Mouse (Mus musculus): ENCODE results near the gene Plp2. TPM values are rescaled to one million over a fixed set of nuclear protein-coding genes. Genes with fewer than 3 reads are reported as not detected.

Gene Plp2
- polyA plus RNA-seq, 1 experiment = 491 TPM

DNA sequence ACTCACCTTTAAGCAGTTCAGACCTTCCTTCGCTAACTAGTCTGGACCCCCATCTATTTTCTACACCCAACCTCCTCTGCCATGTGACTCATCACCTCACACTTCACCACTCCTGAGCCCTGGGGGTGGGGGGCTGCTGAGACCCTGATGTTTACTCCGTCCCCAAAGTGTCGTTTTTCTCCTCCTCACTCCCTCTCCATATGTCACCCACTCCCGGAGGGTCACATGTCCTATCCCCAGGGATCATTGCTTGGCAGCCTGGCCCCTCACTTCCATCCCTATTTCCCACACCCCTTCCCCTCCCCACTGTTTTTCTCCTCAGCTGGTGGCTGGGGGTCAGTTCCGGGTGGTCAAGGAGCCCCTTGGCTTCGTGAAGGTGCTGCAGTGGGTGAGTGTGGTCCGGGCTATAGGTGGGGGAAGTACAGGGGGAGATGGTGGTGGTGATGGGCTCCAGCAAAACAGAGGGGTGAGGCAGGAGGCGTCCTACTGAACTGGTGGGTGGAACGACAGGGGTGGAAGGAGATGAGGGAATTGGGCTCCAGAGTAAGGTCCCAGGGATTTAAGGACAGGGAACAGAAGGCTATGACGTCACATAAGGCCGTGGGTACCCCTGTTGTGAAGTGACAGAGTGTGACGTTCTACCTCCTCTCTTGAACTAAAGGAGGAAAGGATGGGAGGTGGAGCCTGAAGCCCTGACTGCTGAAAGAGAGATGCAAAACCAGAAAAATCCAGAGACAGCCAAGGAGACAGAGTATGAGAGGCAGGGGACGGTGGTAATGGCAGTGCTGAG lies 31.5 kb downstream of the Plp2 start:
- no peak for TF ChIP-seq CTCF (IDR thresholded peaks at IDR 0.05; ENCODE audit: low read depth, low read length)
- no peak for TF ChIP-seq POLR2A (IDR thresholded peaks at IDR 0.05; ENCODE audit: borderline replicate concordance, low read depth, low read length)
- Histone ChIP-seq H3K27ac (ENCODE audit: insufficient read depth, low read depth, low read length) (no peak overlapping the region), H3K4me3 (ENCODE audit: insufficient read depth, low read length) (no peak overlapping the region), H3K4me1 (ENCODE audit: control insufficient read depth, insufficient read depth, low read length) (no peaks in the 10 kb centered on the region)

DNA sequence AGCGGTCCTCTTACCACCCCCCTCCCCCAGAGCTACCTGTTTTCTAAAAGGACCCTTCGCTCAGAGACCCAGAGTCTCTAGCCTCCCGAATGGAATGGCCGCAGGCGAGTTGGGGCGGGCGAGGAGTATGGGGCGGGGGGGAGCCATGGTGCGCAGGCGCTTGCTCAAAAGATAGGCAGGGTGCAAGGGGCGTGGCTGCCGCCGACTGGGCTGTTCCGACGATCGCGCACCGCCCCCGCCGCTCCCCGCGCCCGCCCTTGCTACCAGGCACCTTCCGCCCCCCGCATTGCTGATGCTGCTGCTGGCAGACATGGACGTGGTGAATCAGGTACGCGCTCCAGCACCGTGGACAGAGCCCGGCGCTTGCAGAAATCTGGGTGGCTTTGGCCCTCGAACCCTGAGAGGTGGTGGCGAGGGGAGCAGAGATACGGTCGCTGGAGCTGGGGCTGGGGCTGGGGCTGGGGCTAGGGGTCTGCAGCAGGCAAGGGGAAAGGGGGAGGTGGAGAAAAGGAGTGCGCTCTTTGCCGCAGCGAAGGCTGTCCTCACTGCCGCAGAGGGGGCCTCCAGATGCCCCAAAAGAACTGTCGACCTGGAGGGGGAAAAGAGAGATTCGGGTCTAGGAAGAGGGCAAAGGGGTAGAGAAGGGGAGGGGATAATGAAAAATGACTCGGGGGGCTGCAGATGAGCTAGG lies 32.6 kb downstream of the Plp2 start, which contains the start of gene Syp:
Gene Syp (plus strand): TSS at position 71 of the 691 bp plus-strand sequence.
- Histone ChIP-seq H3K27ac (ENCODE audit: insufficient read depth, low read depth, low read length) (no peak within 1 kb of the TSS), H3K4me3 (ENCODE audit: insufficient read depth, low read length) (peak within 1 kb of the TSS; percentile 51), H3K4me1 (ENCODE audit: control insufficient read depth, insufficient read depth, low read length) (peaks cover under 1% of the 10 kb centered on the region; the same call in 1 of the 2 replicates)
- TF ChIP-seq CTCF (IDR thresholded peaks at IDR 0.05; ENCODE audit: low read depth, low read length) (no peak), POLR2A (IDR thresholded peaks at IDR 0.05; ENCODE audit: borderline replicate concordance, low read depth, low read length) (no peak)

DNA sequence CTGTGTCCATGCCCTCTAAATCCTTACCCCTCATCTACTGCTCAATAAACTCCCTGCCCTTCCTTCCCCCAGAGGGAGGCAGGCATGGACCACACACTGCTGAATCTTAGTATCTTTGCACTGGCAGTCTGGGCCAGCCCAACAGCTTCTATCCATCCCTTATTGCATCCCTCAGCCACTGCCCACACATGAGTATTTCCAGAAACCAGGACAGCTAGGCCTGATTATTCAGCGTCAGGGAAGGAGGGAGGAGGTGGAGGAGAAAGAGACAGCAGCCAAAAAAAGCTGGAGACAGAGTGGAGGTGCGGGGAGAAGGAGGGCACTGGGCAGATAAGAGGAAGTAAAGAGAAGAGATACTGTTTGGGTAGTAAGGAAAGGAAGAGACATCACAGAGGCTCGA lies 36.1 kb downstream of the Plp2 start:
- no peak overlapping the region for H3K27ac ChIP-seq (ENCODE audit: insufficient read depth, low read depth, low read length)
- TF ChIP-seq POLR2A (IDR thresholded peaks at IDR 0.05; ENCODE audit: borderline replicate concordance, low read depth, low read length) = no peak
- TF ChIP-seq CTCF (IDR thresholded peaks at IDR 0.05; ENCODE audit: low read depth, low read length) = no peak

DNA sequence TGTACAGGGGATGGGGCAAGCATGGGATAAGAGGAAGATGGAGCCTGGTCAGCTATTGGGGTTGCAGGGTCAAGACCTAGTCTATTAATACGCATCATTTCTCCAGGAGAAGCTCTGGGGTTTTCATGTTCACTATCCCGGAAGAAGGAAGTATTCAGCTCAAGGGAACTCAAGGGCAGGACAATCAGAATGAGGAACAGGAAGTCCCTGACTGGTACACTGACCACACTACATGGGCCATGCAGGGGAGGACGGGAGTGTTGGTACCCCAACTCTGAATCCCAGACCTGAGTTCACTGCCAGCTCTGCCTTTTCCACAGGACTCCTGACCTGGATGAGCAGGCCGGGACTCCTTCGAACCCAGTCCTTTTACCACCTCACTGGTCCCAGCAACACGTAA lies 38.6 kb downstream of the Plp2 start:
- Histone ChIP-seq H3K4me3 (ENCODE audit: insufficient read depth, low read length) (peak overlapping the region; percentile 35), H3K27ac (ENCODE audit: insufficient read depth, low read depth, low read length) (0 out of 2 replicates have a peak overlapping the region, but pooled peaks have one; percentile 12), H3K4me1 (ENCODE audit: control insufficient read depth, insufficient read depth, low read length) (peaks cover 14% of the 10 kb centered on the region)
- TF ChIP-seq CTCF (IDR thresholded peaks at IDR 0.05; ENCODE audit: low read depth, low read length) (no peak), POLR2A (IDR thresholded peaks at IDR 0.05; ENCODE audit: borderline replicate concordance, low read depth, low read length) (no peak)

More for the DNA sequence above, 36.1 kb downstream of the Plp2 start:
- peaks cover 14% of the 10 kb centered on the region for H3K4me1 ChIP-seq (ENCODE audit: control insufficient read depth, insufficient read depth, low read length)
- no peak overlapping the region for H3K4me3 ChIP-seq (ENCODE audit: insufficient read depth, low read length)

Other genes starting within 250 kb of the Plp2 start
- gene Foxp3, start 97.7 kb downstream of the Plp2 start, polyA plus RNA-seq (2012; ENCODE audit: insufficient read depth, insufficient read length, missing spikeins) = not detected in 2 replicates
- 0.24 and 2.3 TPM in 2 replicates for gene Ppp1r3f, start 97.1 kb downstream of the Plp2 start, polyA plus RNA-seq (2012; ENCODE audit: insufficient read depth, insufficient read length, missing spikeins)
- gene Ccdc22, start 65.9 kb downstream of the Plp2 start, polyA plus RNA-seq (2012; ENCODE audit: insufficient read depth, insufficient read length, missing spikeins) = 35.0 and 35.8 TPM in 2 replicates
- 0.55 and 1.1 TPM in 2 replicates for gene Cacna1f, start 64.3 kb downstream of the Plp2 start, polyA plus RNA-seq (2012; ENCODE audit: insufficient read depth, insufficient read length, missing spikeins)
- gene Syp, start 32.9 kb downstream of the Plp2 start, polyA plus RNA-seq (2012; ENCODE audit: insufficient read depth, insufficient read length, missing spikeins) = 4.2 and 7.1 TPM in 2 replicates
- 9.3 and 10.0 TPM in 2 replicates for gene Prickle3, start 14.1 kb downstream of the Plp2 start, polyA plus RNA-seq (2012; ENCODE audit: insufficient read depth, insufficient read length, missing spikeins)
- gene Magix, start 9.9 kb upstream of the Plp2 start, polyA plus RNA-seq (2012; ENCODE audit: insufficient read depth, insufficient read length, missing spikeins) = not detected in 2 replicates
- 27.2 and 28.7 TPM in 2 replicates for gene Gpkow, start 25.7 kb upstream of the Plp2 start, polyA plus RNA-seq (2012; ENCODE audit: insufficient read depth, insufficient read length, missing spikeins)
- gene Wdr45, start 42.9 kb upstream of the Plp2 start, polyA plus RNA-seq (2012; ENCODE audit: insufficient read depth, insufficient read length, missing spikeins) = 61.9 and 68.8 TPM in 2 replicates
- not detected in 2 replicates for gene Gm45208, start 50.9 kb upstream of the Plp2 start, polyA plus RNA-seq (2012; ENCODE audit: insufficient read depth, insufficient read length, missing spikeins)
- 17.7 and 19.1 TPM in 2 replicates for gene Praf2, start 57.0 kb upstream of the Plp2 start, polyA plus RNA-seq (2012; ENCODE audit: insufficient read depth, insufficient read length, missing spikeins)
- 0.75 and 1.9 TPM in 2 replicates for gene Ccdc120, start 79.5 kb upstream of the Plp2 start, polyA plus RNA-seq (2012; ENCODE audit: insufficient read depth, insufficient read length, missing spikeins)
- gene Tfe3, start 91.2 kb upstream of the Plp2 start, polyA plus RNA-seq (2012; ENCODE audit: insufficient read depth, insufficient read length, missing spikeins) = 137 and 141 TPM in 2 replicates
- 94.8 and 103 TPM in 2 replicates for gene Gripap1, start 118.4 kb upstream of the Plp2 start, polyA plus RNA-seq (2012; ENCODE audit: insufficient read depth, insufficient read length, missing spikeins)
- gene Kcnd1, start 150.9 kb upstream of the Plp2 start, polyA plus RNA-seq (2012; ENCODE audit: insufficient read depth, insufficient read length, missing spikeins) = 0.35 and 0.56 TPM in 2 replicates
- 113 and 115 TPM in 2 replicates for gene Otud5, start 170.0 kb upstream of the Plp2 start, polyA plus RNA-seq (2012; ENCODE audit: insufficient read depth, insufficient read length, missing spikeins)
- gene Pim2, start 206.9 kb upstream of the Plp2 start, polyA plus RNA-seq (2012; ENCODE audit: insufficient read depth, insufficient read length, missing spikeins) = 8.6 and 11.4 TPM in 2 replicates
- 28.0 and 36.2 TPM in 2 replicates for gene Slc35a2, start 212.6 kb upstream of the Plp2 start, polyA plus RNA-seq (2012; ENCODE audit: insufficient read depth, insufficient read length, missing spikeins)
- 62.2 and 63.4 TPM in 2 replicates for gene Pqbp1, start 227.9 kb upstream of the Plp2 start, polyA plus RNA-seq (2012; ENCODE audit: insufficient read depth, insufficient read length, missing spikeins)
- 33.4 and 47.5 TPM in 2 replicates for gene Timm17b, start 228.0 kb upstream of the Plp2 start, polyA plus RNA-seq (2012; ENCODE audit: insufficient read depth, insufficient read length, missing spikeins)
- not detected in 2 replicates for gene Gm10491, start 236.4 kb upstream of the Plp2 start, polyA plus RNA-seq (2012; ENCODE audit: insufficient read depth, insufficient read length, missing spikeins)
- not detected in 2 replicates for gene Gm10490, start 238.2 kb upstream of the Plp2 start, polyA plus RNA-seq (2012; ENCODE audit: insufficient read depth, insufficient read length, missing spikeins)
- not detected in 2 replicates for gene Pcsk1n, start 248.4 kb upstream of the Plp2 start, polyA plus RNA-seq (2012; ENCODE audit: insufficient read depth, insufficient read length, missing spikeins)